Mouse (Mus musculus) fibroblast of lung, adult 2 months (primary cell): ENCODE results near the gene Pcsk6.
"Not testable (repeated sequence)": the region's sequence is repeated elsewhere in the genome, so short reads cannot be mapped to it uniquely, and the experiment has no call there.

Experiments used
- DNase-seq: peaks from one replicate; pipeline ENCODE4 v3.0.0-alpha.2; 2011; ENCODE audit warnings: low read depth

Pcsk6 gene

GRCm38 (mm10) chr7:65881290-65881688 is 19.8 kb downstream of the Pcsk6 start:
- DNase-seq = no peak

GRCm38 (mm10) chr7:65884928-65885327 is 23.4 kb downstream of the Pcsk6 start:
- DNase-seq = no peak

DNA sequence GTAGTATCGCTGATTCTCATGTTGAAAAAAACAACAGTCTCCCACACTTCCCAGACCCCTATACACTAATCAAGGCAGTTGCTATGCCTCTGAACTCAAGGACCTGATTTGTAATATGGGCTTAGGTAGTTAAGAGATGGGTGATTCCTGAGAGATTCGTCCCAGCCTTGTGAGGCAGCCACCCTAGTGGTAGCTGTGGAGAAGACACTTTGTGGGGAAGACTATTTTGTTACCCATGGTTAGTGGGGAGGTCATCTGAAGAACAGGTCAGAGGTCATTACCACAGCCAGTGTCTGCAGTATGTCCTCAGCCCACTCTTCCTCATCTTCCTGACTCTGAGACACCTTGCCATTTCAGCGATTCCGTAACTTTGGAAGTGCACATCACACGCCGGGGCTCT is 24.3 kb downstream of the Pcsk6 start:
- DNase-seq = no peak

DNA sequence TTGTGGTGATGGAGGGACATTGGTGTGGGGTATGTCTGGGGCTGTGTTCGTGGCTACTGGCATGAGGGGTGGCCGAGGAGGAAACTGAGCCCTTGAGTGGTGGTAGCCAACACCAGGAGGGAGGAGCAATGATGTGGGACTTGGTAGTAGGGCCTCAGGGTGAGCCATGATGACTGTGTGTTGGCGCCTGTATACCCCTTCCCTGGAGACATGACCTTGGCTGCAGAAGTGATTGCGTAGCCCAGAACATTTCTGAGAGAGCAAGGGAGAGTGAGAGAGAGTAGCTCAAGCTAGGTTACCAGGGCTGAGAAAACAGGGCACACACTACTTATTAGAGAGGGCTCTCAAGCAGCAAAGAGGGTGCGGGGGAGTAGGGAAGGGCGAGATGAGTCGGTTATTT is 30.3 kb downstream of the Pcsk6 start:
- no peak for DNase-seq

DNA sequence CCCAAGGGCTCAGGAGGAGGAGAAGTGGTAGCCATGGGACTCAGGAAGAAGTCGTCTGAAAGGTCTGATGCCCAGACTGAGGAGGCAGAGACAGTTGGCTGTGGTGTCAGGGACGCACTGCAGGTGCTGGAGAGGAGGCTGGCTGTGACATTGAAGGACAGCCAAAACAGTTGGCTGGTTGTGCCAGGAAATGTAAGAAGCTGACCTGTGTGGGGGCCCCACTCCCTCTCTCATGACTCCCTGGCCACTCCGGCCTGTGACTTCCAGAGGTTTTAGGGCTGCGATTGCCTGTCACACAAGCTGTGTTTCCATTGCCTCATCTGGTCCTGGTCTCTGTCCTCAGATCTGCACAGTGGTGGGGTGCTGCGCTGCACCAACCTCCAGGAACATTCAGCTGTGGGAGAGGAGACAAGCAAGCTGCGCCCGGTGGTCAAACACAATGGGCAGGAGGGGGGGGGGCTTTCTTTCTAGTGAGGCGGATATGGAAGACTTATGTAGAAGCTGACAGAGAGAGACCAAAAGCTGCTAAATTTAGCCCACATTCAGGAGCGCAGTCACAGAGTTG is 30.8 kb downstream of the Pcsk6 start:
- DNase-seq = no peak

- DNase-seq = no peak
These were observed 32.0 kb downstream of the Pcsk6 start for GRCm38 (mm10) chr7:65893546-65893945.

GRCm38 (mm10) chr7:65895262-65895661 is 33.7 kb downstream of the Pcsk6 start:
- no peak for DNase-seq

GRCm38 (mm10) chr7:65901231-65901630 is 39.7 kb downstream of the Pcsk6 start:
- DNase-seq = no peak

DNA sequence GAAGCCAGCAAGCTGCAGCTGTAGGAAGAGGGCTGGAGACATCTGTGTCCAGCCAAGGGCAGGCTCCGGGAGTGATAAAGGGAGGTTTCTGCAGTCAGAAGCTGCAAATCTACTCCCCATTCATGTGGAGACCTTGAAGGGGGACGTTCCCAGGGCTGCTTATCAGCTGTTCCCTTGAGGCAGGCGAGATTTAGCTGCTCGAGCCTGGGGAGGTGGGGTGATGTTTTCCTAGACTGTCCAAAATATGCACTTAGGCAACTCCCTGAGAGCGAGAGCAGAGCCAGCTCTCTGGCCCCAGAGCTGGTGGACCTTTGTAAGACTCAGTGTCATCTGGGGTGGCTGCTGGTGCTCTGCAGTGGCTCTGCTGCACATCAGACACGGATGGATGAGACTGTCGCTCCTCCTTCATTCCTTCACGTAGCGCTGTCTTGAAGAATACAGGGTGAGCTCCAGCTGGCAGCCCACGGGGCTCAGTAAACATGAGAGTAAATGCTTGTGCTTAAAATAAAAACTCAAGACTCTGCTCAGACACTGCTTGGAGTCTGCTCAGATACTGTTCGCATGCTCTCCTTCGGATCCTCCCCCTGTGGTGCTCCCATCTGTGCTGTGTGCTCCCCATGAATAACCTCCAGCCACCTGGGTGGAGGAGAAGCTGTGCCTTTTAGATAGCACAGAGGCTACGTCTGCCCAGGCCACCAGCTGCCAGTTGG is 41.1 kb downstream of the Pcsk6 start:
- peak; percentile 55 for DNase-seq

GRCm38 (mm10) chr7:65903456-65903855 is 41.9 kb downstream of the Pcsk6 start:
- DNase-seq = no peak

DNA sequence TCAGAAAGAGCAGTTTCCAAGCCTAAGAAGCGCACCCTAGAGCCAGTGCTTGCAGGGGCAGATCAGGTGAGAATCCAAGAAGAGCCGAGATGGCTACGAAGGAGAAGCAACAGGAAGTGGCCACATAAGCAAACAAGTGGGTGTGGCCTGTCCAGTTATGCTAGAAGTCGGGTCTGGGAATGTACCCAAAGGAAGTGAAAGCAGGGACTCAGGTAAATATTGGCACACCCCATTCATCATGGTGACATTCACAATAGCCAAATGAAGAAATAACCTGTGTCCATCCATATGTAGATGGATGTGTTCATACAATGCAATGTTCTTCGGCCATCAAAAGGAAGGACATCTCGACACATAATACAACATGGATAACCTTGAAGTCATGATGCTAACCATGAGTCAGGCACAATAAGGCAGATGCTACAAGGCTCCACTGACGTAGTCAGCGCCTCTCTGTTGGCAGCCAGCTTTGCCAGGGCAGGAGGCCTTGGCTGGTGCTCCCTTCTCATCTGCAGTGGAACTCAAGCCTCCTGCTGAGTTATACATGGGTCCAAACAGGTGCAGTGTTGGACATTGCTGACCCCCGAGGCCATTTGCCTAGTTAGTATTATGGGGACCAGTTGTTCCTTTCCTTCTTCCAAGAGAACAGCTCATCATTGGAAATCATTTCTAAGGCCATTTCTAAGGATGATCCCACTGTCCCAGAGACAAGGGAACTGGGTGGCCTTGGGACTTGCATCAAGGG is 45.2 kb downstream of the Pcsk6 start:
- DNase-seq = no peak

GRCm38 (mm10) chr7:65909343-65910127 is 48.0 kb downstream of the Pcsk6 start:
- no peak for DNase-seq

GRCm38 (mm10) chr7:65913088-65913610 is 51.6 kb downstream of the Pcsk6 start:
- DNase-seq = no peak

DNA sequence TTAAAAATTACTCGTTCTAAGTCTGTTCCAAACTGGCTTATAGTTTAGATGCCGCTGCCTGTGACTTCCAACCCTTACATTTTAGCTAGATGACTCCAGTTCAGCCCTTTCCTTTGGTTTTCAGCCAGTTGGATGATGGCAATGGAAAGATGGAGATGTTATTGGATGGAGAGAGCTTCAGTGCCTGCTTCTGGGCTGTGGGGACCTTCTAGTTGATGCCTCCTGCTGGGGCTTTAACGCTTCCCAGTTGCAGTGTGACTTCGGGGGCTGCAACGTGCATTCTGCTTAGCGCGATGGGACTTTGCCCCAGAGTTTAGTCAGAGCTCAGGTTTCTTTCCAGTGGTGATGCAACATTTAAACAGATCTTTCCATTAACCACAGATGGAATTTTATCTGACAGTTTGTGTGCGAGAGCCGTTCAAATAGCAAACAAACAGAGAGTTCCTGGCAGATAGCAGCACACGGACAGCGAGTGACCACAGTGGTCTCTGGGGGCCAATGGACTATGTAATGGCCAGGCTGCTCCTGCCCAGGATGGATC is 53.3 kb downstream of the Pcsk6 start:
- peak; percentile 59 for DNase-seq

GRCm38 (mm10) chr7:65915821-65916220 is 54.3 kb downstream of the Pcsk6 start:
- no peak for DNase-seq

DNA sequence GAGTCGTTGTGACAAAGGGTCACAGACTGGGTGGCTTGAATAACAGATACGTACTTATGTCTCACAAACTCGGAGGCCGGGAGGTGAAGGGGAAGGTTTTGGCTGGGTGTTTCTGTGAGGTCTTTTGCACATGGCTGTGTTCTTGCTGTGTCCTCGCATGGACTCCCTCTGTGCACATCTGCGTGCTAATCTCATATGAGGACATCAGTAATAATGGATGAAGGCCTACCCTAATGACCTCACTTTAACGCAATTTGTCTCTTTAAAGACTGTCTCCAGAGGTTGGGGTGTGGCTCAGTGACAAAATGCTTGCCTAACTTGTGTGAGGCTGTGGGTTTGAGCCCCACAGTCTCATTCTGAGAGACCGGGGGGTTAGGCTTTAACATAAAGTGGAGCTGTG is 55.0 kb downstream of the Pcsk6 start:
- no peak for DNase-seq

GRCm38 (mm10) chr7:65918431-65918830 is 56.9 kb downstream of the Pcsk6 start:
- no peak for DNase-seq

DNA sequence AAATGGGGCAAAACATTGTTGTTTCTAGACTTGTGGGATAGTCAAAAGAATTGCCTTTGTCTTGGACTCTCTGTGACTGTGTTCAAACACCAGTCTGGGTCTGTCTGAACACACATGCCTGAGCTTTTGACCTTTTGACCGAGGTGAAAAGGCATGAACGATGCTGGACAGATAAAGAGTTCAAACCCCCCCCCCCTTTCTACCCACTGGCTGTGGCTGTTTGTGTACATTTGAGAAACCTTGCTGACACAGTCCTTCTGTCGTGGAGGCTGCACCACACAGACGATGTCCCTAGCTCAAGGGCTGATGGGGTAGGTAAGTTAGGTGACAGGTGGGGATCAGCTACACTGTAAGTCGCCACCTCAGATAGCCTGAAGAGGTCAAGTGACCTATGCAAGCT is 67.9 kb downstream of the Pcsk6 start:
- no peak for DNase-seq

DNA sequence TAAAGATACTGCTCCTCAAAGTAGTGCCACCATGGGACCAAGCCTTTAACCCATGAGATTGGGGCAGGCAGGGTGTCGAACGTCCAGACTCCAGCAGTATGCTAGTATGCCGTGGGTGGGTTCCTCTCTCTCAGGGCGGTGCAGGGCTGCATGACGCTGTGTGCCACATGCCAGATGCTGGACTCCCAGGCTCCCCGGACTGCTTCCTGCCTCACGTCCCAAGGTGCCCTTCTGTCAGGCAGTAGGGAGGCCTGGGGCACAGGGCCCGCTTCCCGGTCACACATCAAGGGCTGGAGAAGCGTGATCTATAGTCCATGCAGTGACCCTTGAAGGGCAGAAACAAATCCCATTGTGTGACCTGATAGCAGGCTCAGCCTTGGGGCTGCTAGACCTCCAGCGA is 68.9 kb downstream of the Pcsk6 start:
- DNase-seq = no peak

DNA sequence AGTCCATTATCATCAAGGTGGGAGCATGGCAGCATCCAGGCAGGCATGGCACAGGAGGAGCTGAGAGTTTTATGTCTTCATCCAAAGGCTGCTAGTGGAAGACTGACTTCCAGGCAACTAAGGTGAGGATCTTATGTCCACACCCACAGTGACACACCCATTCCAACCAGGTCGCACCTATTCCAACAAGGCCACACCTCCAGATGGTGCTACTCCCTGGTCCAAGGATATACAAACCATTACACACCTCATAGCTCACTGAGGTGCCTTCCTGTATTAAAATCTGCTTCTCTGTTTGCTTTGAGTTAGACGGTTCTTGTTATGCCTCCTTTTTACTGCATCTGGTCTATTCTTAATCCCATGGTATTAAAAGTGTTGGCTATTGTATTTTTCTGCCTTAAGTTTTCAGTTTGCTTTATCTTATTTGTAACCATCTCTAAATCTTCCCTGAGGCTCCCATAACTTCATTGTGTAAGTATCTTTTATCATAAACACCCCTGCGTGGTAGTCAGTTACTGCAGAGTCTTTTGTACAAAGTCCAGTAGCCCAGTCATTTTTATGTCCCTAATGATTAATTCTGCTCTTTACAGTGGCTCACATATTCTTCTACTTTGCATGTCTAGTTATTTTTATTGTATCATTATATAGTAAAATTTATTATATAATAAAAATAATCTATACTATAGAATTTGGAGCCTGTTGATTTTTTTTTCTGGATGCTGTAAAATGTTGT is 72.9 kb downstream of the Pcsk6 start:
- DNase-seq = not testable (repeated sequence)

GRCm38 (mm10) chr7:65935211-65935610 is 73.7 kb downstream of the Pcsk6 start:
- no peak for DNase-seq
